Mouse (Mus musculus) activated CD4-positive, CD25-positive, alpha-beta regulatory T cell, adult 4 months (primary cell): ENCODE results near the gene Fzd7. TPM values are rescaled to one million over a fixed set of nuclear protein-coding genes. Genes with fewer than 3 reads are reported as not detected.

Source experiments
- ATAC-seq: one replicate; pipeline ENCODE4 v1.8.0; 2017
- polyA plus RNA-seq, 2 experiments: library from polyadenylated mRNA; unstranded; fragments of 100-300 nt; shearing (Covaris generic); gene quantifications; one replicate each; pipeline ENCODE4 v1.2.1; 2017

The Fzd7 gene
- polyA plus RNA-seq, 2 experiments from 2014 or later: not detected

- no peak for ATAC-seq
Measured at GRCm38 (mm10) chr1:59472368-59473180, 9.7 kb upstream of the Fzd7 start.

GRCm38 (mm10) chr1:59473181-59473555 lies 9.1 kb upstream of the Fzd7 start:
- no peak for ATAC-seq

- ATAC-seq: no peak
Measured at GRCm38 (mm10) chr1:59475618-59476017, 6.6 kb upstream of the Fzd7 start.

- ATAC-seq: no peak
Measured at GRCm38 (mm10) chr1:59478911-59479310, 3.3 kb upstream of the Fzd7 start.

- no peak for ATAC-seq
Measured at GRCm38 (mm10) chr1:59480821-59481455, 1.3 kb upstream of the Fzd7 start.

- peak; percentile 90 for ATAC-seq
Measured at GRCm38 (mm10) chr1:59481456-59482291, 550 bp upstream of the Fzd7 start.

- ATAC-seq: no peak
Measured at GRCm38 (mm10) chr1:59482696-59483520, 684 bp downstream of the Fzd7 start.

- ATAC-seq: no peak
Measured at GRCm38 (mm10) chr1:59483521-59484245, 1.5 kb downstream of the Fzd7 start.

GRCm38 (mm10) chr1:59484314-59484713 lies 2.1 kb downstream of the Fzd7 start:
- no peak for ATAC-seq

GRCm38 (mm10) chr1:59484791-59485785 lies 2.9 kb downstream of the Fzd7 start:
- ATAC-seq: no peak

GRCm38 (mm10) chr1:59485803-59486202 lies 3.6 kb downstream of the Fzd7 start:
- no peak for ATAC-seq

- no peak for ATAC-seq
Measured at GRCm38 (mm10) chr1:59487651-59488051, 5.4 kb downstream of the Fzd7 start.

- ATAC-seq: no peak
Measured at GRCm38 (mm10) chr1:59488481-59488880, 6.3 kb downstream of the Fzd7 start.

GRCm38 (mm10) chr1:59488991-59489390 lies 6.8 kb downstream of the Fzd7 start:
- ATAC-seq: no peak

GRCm38 (mm10) chr1:59491517-59491916 lies 9.3 kb downstream of the Fzd7 start:
- ATAC-seq: no peak

GRCm38 (mm10) chr1:59492432-59492831 lies 10.2 kb downstream of the Fzd7 start:
- no peak for ATAC-seq

GRCm38 (mm10) chr1:59495970-59496369 lies 13.7 kb downstream of the Fzd7 start:
- ATAC-seq: no peak

- no peak for ATAC-seq
Measured at GRCm38 (mm10) chr1:59497741-59498613, 15.8 kb downstream of the Fzd7 start.

- no peak for ATAC-seq
Measured at GRCm38 (mm10) chr1:59499327-59499726, 17.1 kb downstream of the Fzd7 start.
